Mouse (Mus musculus): Measurements from ENCODE around the gene Olfr519.

The Olfr519 gene

GRCm38 (mm10) chr7:108894320-108894719, at the start of gene Olfr519:
Olfr519 (minus strand) TSS chr7:108894420.
- DNase-seq (ENCODE audit: low spot score), result no peak

DNA sequence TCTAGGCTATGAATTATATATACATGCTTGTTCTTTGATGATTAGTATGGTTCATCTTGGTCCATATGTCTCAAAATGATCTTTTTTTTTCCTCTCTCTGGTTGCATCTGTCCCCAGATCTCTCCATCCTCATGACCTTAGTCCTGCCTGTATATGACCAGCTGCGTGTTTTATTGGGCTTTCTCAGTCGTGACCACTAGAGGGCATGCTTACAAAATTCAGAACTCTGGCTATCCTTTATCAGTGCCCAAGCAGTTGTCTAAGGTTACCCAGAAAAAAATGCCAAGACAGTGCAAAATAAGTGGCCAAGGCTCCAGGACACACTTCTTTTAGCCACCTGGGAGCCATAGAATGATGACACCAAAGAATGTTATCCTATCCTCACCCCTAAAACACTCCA, 49.8 kb upstream of the Olfr519 start:
- peak; percentile 23 for DNase-seq (ENCODE audit: low spot score)

DNA sequence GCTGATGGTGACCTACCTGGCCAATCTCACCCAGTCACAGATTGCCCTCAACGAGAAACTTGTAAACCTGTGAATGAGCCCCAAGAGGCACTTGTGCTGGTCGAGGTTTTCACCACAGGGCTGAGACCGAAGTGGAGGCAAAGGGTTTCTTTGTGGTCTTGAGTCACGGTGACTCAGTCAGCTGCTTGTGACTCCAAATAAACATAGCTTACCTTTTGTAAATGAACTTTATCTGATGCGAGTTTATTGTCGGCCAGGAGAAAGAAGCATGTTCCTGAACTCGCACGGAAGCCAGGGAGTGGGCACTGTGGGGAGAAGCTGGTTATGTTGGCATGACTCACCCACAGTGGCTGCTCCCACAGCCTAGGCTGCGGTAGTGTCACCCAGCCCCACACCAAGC, 47.2 kb upstream of the Olfr519 start:
- no peak for DNase-seq (ENCODE audit: low spot score)

DNA sequence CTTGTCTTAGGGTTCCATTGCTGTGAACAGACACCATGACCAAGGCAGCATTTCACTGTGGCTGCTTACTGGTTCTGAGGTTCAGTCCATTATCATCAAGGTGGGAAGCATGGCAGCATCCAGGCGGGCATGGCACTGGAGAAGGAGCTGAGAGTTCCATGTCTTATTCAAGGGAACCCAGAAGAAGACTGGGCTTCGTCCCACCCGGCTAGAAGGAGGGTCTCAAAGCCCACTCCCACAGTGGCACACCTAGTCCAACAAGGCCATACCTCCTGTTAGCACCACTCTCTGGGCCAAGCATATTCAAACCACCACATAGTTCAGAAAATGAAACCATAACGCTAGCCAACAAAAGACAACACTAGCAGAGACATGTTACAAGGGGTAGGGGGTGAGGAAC, 42.4 kb upstream of the Olfr519 start:
- DNase-seq (ENCODE audit: low spot score), result no peak

GRCm38 (mm10) chr7:108935411-108935810, 41.2 kb upstream of the Olfr519 start:
- no peak for DNase-seq (ENCODE audit: low spot score)

GRCm38 (mm10) chr7:108934836-108935235, 40.6 kb upstream of the Olfr519 start:
- no peak for DNase-seq (ENCODE audit: low spot score)

DNA sequence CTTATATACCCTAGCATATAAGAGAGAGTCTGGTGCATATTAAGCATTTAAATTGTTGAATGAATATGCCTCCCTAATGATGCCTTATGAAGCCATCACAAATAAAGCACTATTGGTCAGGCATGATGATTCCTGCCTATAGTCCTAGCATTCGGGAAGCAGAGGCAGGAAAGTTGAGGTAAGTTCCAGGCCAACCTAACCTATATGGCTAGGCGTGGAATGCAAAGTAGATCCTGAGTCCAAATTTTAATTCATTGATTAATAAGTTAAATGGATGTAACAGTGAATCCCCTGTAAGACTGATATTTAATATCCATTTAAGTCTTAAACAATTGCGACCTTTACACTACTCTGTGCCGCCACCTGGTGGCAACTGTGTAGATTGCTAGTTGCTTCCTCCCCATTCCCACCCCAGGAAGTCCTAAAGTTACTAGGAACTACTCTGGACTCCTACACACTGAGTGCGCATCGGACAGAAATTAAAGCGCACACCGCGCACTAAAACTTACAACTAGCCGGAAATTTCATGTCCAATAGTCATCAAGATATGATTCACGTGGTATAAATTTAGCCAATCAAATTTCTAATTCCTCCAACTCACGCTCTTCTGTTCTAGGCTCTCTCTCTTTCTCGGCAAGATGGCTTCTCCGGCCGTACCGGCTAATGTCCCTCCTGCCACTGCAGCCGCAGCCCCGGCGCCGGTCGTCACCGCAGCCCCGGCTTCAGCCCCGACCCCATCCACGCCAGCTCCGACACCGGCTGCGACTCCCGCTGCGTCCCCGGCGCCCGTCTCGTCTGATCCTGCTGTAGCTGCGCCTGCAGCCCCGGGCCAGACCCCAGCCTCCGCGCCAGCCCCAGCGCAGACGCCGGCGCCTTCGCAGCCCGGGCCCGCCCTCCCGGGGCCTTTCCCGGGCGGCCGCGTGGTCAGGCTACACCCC, 39.8 kb upstream of the Olfr519 start, which contains the start of gene Eif3f:
Gene Eif3f, plus strand, starts transcription at position 624 of the 938 bp plus-strand sequence.
- peak; percentile 94 for DNase-seq (ENCODE audit: low spot score)

DNA sequence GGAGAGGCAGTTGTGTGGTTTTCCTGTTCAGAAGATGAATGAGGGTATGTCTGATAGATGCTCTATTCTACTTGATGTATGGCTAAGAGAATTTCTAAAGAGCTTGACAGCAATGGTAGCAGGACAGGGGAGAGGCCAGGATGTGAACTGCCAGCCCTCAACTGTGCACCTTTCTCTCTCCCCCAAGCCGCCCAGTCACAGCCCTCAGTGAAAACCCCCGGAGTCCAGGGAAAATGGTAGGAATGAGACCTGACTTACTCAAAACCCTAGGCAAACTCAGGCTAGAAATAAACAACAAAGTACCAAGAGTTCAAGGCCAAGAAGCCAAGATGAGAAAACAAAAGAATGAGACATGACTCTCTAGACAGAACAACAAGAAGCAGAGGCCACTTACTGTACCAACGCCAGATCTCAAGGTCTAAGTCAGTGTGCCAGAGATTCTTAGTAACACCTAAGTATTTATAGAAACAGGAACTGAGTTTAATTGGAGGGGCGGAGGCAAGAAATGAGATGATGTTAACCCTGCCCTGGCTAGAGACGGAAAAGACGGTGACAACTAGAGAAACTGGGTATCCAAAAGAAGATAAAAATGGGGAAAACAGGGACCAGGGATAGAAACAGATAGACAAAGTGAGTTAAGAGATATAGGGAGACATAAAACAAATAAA, 35.6 kb upstream of the Olfr519 start, which contains the start of gene Nlrp10:
Gene Nlrp10, minus strand, starts transcription at position 453 of the 668 bp plus-strand sequence.
- no peak for DNase-seq (ENCODE audit: low spot score)

DNA sequence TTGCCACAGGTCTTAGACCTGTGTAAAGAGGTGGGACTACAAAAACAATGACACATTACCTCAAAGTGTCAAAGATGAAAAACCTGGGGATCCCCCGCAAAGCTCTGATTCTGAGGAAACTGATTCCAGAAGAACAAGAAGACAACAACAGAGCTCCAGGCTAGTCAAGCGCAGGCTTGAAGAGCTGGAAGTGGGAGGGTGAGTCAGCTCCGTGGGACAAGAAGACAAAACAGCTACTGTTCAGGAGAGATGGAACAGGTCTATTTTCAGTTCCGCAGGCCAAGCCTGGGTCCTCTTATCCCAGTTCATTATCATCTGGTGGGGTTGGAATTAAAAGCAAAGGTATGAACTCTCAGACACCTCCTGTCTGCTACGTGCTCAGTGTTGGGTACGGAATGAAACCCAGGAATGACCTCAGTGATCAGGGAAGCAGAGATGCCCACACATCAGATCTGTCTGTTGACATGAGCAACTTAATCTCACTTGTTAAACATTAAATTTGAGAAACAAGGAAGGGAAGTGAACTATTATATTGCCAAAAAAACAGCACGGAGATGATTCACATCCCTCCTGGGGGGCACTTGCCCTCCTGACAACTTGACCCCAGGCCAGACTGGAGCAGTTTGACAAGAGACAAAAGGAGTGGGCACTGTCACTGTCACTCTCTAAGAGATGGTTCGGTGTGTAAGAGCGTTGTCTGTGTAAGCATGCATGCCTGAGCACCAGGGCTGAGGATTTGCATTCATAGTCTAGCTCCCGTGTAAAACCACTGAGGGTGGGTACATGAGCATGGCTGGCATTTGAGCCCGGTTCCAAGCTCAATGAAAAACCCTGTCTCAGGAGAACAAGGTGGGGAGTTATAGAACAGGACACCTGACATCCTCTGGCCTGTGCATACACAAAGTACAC, 34.3 kb upstream of the Olfr519 start:
- no peak for DNase-seq (ENCODE audit: low spot score)

GRCm38 (mm10) chr7:108927043-108927442, 32.8 kb upstream of the Olfr519 start:
- DNase-seq (ENCODE audit: low spot score), result no peak

- no peak for DNase-seq (ENCODE audit: low spot score)
Measured at GRCm38 (mm10) chr7:108903969-108904368, 9.7 kb upstream of the Olfr519 start.

GRCm38 (mm10) chr7:108884906-108885305, 9.3 kb downstream of the Olfr519 start, which contains the start of gene Olfr518:
Olfr518 (minus strand) TSS chr7:108885006.
- no peak for DNase-seq (ENCODE audit: low spot score)

- no peak for DNase-seq (ENCODE audit: low spot score)
Measured at GRCm38 (mm10) chr7:108872279-108872678, 21.9 kb downstream of the Olfr519 start, which contains the start of gene Olfr517. Olfr517 (minus strand) TSS chr7:108872379.

DNA sequence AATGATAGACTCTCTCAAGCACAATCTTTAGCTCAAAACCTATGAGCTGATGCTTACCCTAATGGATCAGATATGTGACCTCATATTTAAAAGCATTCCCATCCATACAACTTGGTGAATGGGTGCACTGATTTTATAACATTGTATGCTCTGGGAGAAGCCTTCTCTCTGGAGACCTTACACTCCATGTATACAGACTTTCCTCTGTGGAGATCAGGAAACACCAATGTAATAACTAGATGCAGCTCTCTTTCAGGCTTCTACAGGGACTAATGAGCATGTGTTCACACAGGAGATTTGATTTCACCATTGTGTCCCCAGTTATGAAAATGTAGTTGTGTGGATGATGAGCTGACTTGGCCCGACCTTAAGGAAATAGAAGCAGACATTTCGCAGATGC, 43.8 kb downstream of the Olfr519 start, which contains the start of gene Olfr516:
Gene Olfr516, minus strand, starts transcription at position 101 of the 400 bp plus-strand sequence.
- no peak for DNase-seq (ENCODE audit: low spot score)
